Mouse (Mus musculus) induced T-regulatory cell, adult 2 months (primary cell): Measurements from ENCODE around the gene Hic1.
A peak's percentile ranks its signal among the peaks of the same experiment; 100 is the strongest.

Source experiments
- DNase-seq: peaks from one replicate; pipeline ENCODE4 v3.0.0-alpha.2; 2012; ENCODE audit warnings: low read depth

Gene Hic1

GRCm38 (mm10) chr11:75147106-75147845 lies 22.0 kb downstream of the Hic1 start:
- DNase-seq, result no peak

GRCm38 (mm10) chr11:75145841-75146240 lies 23.5 kb downstream of the Hic1 start:
- DNase-seq, result no peak

- DNase-seq, result no peak
These were observed 26.6 kb downstream of the Hic1 start for GRCm38 (mm10) chr11:75142749-75143148.

DNA sequence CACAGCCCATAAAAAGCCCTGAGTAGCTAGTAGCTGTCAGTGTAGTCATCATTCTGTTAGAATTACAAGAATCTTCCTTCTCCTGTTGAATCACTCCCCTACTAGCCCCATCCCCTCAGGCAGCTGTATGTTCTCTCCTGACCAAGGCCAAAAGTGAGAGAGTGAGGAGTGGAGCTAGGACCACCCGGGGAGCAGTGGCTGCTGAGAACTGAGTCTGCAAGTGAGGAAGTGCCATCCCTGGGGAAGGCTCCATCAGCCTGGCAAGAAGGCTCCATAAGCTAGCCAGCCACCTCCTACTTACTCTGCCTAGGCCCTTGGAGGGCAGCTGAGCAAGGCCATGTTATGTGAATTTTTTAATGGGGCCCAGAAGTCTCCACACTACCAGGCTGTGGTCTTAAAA lies 27.4 kb downstream of the Hic1 start:
- no peak for DNase-seq

DNA sequence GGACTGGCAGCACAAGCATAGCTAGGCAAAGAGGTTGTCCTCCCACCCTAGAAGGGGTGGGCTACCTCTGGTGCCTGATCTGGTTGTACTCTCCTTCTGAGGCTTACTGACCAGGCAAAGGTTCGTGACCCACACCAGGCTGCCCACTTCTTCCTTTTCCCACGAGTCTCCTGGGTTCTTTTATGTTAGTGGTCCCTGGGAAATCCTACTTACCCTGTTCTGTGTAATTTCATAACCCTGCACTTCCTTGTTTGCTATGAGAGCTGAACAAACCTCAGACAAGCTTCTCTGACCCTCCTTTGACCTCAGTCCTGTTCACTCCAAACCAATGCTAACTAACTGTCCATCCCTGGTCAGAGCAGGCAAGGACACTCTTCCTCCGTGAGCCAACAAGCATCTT lies 28.3 kb downstream of the Hic1 start:
- no peak for DNase-seq

GRCm38 (mm10) chr11:75140431-75140830 lies 28.9 kb downstream of the Hic1 start:
- DNase-seq, result no peak

- no peak for DNase-seq
These were observed 30.0 kb downstream of the Hic1 start for GRCm38 (mm10) chr11:75139122-75139963.

GRCm38 (mm10) chr11:75136666-75137398 lies 32.5 kb downstream of the Hic1 start:
- DNase-seq, result peak; percentile 60

- DNase-seq, result no peak
These were observed 34.0 kb downstream of the Hic1 start for GRCm38 (mm10) chr11:75135358-75135757.

- no peak for DNase-seq
These were observed 34.7 kb downstream of the Hic1 start for GRCm38 (mm10) chr11:75134485-75135068.

- DNase-seq, result no peak
These were observed 35.4 kb downstream of the Hic1 start for GRCm38 (mm10) chr11:75133951-75134350.

- no peak for DNase-seq
These were observed 35.9 kb downstream of the Hic1 start for GRCm38 (mm10) chr11:75133391-75133790.

GRCm38 (mm10) chr11:75132278-75132677 lies 37.0 kb downstream of the Hic1 start:
- DNase-seq, result no peak

DNA sequence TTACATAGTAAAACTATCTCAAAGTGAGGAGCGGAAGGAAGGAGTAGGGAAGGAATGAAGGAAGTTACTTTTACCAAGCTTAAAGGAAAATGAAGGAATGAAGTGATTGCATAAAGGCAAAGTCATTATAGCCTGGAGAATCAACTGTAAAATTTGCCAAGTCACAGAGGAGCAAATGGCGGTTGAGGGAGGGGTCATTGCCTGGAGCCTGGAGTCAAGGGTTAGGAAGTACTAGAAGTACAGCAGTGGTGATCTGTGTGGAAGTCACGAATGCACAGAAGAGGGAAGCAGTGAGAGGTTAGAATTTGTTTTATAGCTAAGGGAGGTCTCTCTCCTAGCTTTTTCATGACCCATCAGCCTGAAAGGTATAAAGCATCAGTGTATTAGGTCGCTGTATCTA lies 38.0 kb downstream of the Hic1 start:
- no peak for DNase-seq

GRCm38 (mm10) chr11:75129481-75129880 lies 39.8 kb downstream of the Hic1 start:
- DNase-seq, result no peak

DNA sequence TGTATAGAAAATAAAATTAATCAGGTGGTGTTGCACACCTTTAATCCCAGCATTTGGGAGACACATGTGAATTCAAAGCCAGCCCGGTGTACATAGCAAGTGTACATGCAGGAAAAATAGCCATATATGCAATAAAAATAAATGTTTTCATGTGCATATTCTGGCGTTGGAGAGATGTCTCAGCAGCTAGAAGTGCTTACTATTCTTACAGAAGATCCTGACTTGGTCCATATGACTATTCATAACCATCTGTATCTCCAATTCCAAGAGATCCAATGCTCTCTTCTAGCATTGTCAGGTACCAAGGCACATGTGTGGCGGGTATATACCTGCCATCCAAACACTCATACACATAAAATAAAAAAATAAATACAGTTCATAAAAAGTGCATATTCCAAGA lies 42.9 kb downstream of the Hic1 start:
- DNase-seq, result no peak

GRCm38 (mm10) chr11:75124406-75124805 lies 44.9 kb downstream of the Hic1 start:
- no peak for DNase-seq

- no peak for DNase-seq
These were observed 48.0 kb downstream of the Hic1 start for GRCm38 (mm10) chr11:75121348-75121747.

DNA sequence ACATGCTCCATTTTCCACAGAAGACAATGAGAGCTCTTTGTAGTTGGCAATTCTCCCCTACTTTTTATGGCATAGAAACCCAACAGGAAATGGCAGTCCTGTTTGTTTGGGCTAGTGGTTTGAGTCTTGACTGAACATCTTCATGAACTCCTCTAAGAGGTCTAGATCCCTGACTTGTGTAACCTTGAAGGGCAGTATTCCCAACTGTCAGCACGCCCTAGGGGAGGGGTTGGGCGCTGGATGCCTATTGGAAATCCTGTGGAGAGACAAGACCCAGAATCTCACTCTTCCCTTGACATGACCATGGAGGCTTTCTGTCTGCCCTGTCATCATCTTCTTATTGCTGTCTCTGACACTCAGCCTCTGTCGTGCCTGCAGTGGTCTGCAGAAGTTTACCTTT lies 49.5 kb downstream of the Hic1 start:
- no peak for DNase-seq

DNA sequence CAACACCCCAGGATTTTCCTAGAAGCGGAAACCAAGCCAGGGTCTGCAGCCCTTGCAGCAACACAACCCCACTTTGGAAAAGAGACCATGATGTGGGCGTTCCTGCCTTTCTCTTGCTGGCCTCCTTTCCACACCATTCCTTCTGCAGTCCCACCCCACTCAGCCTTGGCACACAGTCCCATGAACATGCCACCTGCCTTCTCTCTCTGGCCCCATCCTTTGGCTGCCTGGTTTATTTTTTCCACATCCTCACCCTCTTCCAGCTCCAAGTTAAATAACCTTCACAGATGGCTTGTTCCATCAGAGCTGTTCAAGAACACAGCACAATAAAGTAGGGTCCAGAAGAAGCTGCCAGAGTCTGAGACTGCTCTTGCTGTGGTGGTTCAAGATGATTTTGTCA lies 50.0 kb downstream of the Hic1 start:
- DNase-seq, result no peak

DNA sequence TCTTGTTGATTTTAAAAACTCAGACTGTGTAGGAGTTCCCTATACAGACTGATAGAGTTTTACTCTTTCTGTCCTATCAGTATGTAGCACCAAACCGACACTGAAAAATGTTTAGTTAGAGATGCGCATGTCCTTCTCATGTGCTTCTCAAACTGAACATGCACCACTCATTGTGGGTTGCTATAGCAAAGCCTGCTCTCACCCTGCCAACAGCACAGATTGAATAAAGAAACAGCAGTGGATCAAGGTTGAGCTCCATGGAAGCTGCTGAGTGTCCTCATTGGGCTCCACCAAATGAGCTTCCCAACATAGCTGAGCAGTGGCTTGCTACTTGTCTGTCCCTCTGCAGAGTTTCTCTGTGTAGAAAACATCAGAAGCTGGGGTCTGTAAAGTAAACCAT lies 51.2 kb downstream of the Hic1 start:
- DNase-seq, result no peak

DNA sequence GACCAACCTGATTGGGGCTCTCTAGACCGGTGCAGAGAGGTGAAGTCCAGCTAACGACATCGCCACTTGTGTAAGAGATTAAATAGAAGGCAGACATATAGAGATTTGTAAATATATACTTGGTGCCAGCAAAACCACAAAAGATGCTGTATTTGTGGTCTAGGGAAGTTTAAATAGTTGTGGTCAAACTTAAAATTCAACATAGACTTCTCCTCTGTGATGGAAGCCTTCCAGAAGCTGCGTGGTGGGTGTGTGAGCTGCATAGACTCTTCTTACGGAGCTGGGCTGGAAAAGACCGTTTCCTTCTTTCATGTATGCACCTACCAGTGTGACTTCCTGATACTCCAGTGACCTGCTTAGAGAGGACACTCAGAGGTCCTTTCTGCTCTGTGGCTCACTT lies 52.9 kb downstream of the Hic1 start:
- DNase-seq, result no peak
